Mouse (Mus musculus) E14TG2a.4 (cell line): ENCODE results near the gene Ngp.

Experiments used
- CTCF ChIP-seq: conservative IDR thresholded peaks from 2 replicates; pipeline ENCODE4 v1.5.1; 2014; ENCODE audit warnings: low read length
- NANOG ChIP-seq: IDR thresholded peaks from 2 replicates; pipeline ENCODE4 v1.6.1; 2014; ENCODE audit warnings: borderline replicate concordance, low read length, mixed read lengths
- POU5F1 ChIP-seq: IDR thresholded peaks from 2 replicates; pipeline ENCODE4 v1.6.1; 2014; ENCODE audit warnings: low read length, borderline replicate concordance

- no peak for TF ChIP-seq CTCF
- TF ChIP-seq NANOG: no peak
- no peak for TF ChIP-seq POU5F1
These were observed 12.0 kb upstream of the Ngp start for GRCm38 (mm10) chr9:110407311-110408098.
